Mouse (Mus musculus) lung, postnatal 36 days (tissue): ENCODE results near the gene Tjp2.

ENCODE experiments used
- DNase-seq: peaks from one replicate; pipeline ENCODE4 v3.0.0; 2022; ENCODE audit warnings: mixed read lengths

The Tjp2 gene

DNA sequence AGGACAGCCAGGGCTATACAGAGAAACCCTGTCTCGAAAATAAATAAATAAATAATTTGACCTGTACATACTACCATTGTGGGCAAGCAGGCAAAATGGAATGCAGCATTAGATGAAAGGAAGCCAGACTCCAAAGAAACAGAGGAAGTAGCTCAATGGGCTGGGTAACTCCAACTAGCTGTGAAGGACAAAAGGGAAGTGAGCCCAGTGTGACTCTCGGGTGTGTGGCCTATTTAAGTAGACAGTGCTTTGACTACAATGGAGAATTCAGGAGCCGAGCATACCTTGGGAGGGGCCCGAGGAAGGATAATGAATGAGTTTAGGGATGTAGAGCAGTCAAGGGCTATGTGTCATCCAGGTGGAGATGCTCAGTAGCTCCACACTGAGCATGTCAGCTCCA is 48.1 kb downstream of the Tjp2 start:
- DNase-seq, result no peak

DNA sequence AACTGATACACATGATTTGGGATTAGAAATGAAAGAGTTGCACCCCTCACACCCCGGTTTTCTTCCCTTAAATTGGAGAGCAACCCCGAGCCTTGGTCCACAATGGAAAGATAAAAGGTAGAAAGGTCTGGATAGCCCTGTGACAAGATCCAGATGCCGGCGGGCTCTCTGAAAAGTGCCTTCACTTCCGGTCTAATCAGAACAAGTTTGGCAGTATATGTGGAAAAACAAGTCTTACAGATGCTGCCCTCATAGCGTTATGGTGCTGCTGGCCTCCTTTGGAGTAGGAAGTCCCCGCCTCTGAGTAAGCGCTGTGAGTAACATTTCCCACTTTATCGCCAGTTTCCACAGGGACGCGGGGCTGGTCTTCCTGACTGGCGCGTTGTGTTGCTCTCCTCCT is 49.9 kb downstream of the Tjp2 start:
- peak; percentile 62 for DNase-seq

DNA sequence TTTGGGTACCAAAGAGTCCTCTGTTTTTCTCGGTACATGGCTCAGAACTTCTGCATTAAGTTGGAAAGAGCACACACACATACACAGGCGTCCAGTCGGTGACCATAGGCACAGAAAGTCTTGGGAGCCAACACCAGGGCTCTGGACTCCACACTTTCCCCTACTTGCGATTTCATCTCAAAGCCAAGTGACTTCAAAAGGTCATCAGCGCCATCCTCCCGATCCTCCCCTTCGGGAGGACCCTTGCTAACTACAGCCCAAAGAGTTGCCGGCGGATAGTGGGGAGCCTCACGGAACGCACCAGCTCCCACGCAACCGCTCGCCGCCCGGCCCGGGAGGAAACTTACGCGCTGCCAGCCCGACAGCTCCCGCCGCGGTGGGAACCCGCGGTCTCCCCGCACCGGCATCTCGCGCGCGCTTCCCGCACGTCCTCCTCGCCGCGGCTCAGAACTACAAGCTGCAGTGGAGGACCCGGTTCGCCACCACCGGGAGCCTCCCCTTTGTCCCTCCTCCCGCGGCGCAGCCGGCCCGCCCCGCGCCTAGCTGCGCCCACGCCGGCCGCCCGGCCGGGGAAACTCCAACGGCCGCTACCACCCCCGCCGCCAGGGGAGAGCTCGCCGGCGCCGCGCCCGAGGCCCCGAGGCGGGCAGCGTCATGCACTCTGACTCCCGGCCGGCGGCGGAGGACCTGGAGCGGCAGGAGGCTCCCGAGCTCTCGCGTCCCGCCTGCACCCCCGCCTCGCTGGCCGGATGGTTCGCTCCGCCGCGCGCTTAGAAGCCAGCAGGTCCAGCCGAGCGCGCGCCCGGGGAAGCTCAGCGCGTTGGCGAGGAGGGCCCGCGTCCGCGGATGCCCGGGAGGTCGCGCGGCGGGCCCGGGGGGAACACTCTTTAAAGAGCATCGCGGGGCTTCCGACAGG is 51.0 kb downstream of the Tjp2 start:
- DNase-seq, result peak; percentile 97

DNA sequence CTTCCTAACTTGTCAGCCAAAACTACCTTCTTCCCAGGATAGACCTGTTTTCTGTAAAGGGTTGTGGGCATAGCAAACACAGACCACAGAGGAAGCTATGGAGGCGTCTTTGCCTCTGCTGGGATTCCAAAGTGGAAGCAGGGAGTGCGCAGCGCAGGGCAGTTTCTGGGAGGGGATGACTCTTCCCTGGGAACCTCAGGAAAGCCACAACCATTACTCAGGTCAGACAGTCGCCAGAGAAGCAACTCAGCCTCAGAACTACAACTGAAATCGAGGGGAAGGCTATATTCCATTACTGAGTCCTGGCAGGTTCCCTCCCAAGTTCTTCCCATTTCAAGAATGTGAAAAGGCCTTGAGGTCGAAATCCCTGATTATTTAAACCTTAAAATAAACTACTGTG is 51.8 kb downstream of the Tjp2 start:
- no peak for DNase-seq

DNA sequence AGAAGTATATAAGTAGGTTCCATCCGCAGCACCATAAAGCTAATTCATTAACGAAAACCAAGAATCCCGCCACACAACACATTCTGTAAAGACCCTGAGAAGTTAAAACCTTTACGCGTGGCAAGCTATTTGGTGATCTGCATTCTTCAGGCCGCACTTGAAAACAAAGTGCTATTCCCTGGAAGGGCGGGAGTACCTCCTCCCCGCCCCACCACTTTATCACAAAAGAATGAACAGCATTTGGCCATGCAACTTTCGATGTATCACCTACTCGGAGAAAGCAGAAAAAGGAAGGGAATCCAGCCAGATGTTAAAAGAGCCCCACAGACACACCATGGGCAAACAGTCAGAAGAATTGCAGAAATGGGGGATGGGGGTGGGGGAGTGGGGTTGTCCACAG is 56.3 kb downstream of the Tjp2 start:
- peak; percentile 71 for DNase-seq

DNA sequence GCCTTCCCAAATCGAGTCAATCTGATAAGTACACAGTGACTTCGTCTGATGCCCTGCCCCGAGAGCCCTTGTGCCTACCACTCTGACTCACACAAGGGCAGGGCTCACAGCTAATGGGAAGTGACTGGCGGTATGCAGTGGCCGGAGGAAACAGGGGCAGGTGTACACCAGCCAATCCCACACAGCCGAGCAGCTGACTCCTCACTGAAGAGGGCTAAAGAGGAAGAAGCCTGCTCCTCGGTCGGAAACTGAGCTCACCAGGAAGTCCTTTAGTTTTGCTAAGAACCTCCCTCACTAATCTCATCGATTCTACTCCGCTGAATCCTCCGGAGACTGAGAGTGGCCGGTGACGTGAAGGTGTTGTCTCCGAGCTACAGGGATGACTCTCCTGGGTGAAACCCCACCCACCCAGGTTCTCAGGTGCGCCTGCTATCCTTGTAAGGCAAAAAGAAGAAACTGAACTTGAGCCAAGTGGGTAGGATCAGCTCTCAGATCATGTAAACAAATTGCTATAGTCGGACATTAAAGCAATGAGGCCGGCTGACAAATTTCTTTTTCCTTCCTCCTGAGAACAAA is 58.2 kb downstream of the Tjp2 start:
- peak; percentile 93 for DNase-seq

DNA sequence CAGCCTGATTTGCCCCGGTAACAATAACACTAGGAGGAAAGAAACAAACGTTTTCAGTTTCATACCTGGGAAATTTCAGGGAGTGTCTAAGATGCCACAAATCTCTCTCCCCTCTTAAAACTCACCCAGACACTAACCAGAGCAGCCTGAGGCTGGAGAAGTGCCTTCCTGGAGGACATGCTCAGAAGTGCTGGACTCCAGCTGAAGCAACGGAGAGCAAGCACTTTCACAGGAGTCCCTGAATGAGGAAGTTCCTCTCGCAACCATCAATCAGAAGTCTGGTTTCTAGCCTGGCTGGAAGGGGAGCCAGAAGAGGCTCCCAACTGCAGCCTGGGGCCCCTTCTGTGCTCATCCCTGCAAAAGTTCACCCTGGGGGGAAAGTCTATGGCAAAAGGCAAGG is 60.9 kb downstream of the Tjp2 start:
- no peak for DNase-seq

DNA sequence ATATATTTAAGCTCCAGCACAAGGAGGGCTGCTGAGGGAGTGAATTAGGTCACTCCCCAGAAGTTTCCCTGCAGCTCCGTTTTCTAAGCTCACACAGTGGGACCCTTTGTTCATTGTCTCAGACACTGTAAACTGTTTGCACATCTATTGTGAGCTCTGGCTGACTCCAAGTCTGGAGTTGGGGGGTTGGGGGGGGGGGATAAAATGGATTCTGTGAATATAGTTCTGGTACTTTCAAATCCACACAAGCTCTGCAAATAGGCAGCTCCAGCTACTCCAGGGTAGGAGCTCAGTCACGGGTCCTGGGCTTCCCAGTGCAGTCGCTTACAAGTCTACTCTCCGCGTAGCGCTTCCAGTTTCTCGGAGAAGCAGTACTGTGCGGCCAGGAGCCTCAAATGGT is 64.4 kb downstream of the Tjp2 start:
- no peak for DNase-seq

DNA sequence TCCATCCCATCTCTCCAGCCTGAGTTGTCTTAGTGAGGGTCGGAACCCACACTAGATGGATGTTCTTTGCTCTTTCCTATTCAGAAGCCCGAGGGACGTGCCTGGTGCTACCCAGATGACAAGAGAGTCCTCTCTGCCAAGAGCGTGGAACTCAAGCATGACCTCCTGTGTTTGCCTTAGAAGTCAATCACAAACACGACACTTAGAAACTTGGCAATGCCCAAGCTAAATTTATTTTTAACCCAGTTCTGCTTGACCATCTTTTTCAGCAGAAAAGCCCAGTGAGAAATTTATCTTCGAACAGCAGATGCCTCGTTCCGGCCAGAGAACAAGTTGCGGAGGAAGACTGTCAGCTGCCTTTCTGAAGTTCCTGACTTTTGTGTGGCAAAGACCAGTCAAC is 65.1 kb downstream of the Tjp2 start:
- DNase-seq, result peak; percentile 72

DNA sequence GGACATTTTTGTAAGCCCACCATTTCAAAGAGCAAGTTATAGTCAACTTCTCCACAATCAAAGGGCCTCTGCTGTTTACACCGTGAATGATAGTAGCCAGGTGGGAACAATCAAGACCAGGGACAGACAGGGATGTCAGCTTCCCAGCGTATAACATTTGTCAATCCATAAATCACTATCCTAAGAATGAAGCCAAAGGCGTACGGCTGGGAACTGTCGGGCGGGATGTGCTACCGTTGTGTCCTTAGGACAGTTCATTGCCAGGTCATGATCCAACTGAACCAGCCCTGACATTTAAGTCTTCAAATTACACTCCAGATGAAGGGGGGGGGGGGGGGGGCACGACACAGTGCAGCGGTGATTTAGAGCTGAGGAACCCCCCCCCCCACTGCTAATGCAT is 65.5 kb downstream of the Tjp2 start:
- no peak for DNase-seq

DNA sequence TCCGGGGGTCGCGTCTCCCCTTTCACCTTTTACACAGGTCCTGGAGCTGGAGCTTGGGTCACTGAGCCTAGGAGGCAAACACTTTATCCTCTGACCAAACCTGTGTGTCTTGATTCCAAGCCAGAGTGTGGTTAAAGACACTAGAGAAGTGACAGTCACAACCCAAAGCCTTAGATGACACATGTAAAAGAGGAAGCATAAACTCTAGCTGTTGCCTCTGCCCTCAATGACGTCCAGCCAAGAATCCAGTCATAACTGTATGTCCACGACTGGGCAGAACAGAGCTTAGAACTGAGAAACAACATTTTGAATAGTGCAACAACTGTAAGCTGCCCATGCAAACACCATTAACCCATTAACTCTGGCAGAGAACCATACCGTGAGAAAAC is 68.8 kb downstream of the Tjp2 start:
- DNase-seq, result peak; percentile 49

DNA sequence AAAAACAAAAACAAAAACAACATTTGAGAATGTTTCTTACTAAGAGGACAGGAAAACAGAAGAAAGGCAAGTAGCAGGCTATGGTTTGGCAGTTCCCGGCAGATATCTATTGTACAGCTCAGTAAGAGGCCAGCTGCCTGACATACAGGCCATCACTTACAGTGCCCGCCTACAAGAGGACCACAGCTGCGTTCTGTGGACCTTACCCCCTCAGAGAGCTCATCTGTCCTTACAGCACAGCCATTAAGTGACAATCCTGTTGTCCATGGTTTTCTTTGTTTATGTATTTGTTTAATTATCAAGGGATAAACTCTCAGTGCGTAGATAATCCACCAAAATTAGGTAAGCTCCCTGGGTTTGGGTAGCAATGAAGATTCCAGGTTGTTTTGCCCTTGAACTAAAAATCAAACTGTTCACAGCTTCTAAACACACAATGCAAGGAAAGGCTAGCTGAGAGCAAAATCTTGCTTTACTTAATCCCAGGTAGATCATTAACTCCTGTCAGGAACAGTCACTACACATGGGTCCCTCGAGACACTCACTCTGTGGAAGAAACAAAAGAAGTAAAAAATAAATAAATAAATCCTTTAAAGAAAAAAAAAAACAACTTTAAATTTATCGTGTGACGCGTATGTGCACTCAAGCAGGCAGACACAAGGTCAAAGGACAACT is 69.3 kb downstream of the Tjp2 start:
- no peak for DNase-seq

DNA sequence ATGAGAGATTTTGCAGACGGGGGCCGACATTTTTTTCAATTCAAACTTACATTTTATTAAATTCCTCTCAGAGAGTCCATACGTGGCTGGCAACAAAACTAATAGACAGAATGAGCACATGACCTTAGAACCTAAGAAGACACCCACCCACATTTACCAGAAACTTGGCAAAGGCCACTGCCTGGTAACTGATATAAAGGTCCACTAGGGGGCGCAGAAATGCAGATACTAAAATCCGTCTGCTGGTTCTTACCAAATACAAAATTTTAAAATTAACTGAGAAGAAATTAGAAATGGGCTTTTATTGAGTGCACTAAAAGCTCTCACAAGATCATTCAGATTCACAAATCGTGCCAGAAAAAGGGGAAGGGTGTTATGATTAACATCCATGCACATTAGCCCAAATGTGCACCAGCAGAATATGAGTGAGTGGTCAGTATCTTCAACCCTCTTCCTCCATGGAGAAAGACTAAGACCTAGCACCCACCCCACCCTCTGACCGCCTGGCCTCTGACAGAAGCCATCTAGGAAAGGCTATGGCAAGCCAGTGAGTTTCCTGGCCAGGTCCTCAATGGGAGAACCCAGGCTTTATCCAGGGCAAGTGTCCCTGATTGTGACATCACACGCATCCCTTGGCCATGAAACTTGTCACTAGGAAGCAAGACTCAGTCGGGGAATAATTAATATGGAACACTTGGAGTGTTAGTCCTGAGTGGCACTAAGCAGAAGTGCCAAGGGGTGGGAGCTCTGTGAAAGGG is 71.4 kb downstream of the Tjp2 start:
- peak; percentile 82 for DNase-seq

DNA sequence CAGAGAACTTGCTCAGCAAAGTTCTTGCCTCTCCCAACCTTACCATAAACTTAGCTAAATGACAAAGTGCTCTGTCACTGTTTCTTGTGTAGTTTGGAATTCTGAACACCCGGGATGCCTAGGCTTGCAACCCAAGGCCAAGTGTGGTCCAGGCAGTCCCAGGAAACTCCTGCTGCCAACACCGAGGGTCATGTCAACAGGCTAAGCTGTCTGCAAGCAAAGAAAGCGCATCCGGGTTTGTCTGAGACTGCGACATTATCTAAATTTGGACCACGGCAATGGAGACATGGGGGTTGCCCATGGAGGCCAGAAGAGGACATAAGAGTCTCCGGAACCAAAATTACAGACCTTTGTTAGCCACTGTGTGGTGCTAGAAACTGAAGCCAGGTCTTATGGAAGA is 80.8 kb downstream of the Tjp2 start:
- no peak for DNase-seq

DNA sequence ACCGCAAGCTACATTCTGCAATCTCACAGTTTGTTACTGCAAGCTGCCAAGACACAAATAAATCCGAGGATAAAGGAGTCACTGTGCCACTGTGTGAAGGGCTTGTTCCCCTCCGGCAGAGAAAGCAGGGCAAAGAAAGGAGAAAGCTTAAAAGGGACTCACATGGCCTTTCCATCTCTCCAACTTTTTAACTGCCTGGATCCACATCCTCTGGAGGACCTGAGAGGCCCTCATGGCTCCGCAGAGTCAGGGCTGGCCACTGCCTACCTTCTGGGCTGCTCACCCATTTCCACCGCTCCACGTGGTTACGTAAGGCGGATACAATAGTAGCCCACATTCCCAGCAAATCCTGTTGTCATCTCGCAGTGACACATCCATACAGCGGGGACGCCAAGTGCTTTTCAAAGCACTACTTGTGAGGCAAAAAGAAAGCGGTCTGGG is 82.2 kb downstream of the Tjp2 start:
- DNase-seq, result no peak

DNA sequence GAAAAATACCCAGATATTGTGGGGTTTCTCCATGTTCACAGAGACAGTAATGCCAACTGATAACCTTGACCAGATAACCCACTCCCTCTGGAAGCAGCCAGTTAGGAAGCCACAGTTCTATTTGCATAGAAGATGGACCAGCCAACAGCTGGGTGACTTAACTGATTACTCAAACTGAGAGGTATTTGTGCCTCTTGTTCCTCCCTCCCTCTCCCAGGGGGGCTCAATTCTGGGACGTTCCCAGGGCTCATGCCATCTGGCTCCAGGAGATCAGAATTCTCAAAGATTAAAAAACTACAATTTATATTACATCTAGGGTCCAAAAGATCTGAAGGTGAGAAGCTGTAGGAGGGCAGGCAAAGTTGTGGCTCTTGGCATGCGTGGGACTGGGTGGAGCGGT is 84.5 kb downstream of the Tjp2 start:
- DNase-seq, result no peak

DNA sequence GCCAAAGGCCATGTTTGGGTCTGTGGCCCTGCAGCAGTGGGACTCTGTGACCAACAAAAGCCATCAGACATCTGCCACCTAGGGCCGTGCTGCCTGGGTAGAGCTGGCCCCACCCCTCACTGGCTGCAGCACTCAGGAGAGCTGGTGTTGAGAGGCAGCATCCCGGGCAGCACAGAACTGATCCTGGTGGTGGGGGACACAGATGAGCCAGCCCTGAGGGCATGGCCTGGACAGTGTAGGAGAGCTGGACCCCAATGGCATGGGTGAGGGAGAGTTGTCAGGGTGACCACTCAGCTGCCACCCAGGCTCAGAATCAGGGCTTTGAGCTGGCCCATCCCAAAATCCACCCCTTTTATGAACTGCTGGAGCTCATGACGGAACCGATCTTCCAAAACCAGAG is 87.4 kb downstream of the Tjp2 start:
- no peak for DNase-seq

DNA sequence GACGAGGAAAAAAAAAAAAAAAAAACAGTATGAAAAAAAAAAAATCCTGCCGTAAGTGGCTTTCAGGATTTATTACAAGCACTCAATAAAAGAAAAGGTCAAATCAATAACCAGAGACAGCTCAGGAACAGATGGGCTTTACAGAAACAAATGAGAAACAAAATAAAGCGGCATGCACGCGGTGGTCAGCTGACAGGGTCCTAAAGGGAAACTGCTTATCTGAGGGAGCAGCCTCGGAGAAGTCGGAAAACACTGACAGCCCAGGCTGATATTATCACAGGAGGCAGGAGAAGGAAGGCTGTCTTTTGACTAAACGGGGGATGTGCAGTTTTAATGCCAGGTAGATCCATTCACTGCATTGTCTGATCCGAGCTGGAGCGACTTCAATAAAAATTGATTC is 89.8 kb downstream of the Tjp2 start:
- peak; percentile 50 for DNase-seq

DNA sequence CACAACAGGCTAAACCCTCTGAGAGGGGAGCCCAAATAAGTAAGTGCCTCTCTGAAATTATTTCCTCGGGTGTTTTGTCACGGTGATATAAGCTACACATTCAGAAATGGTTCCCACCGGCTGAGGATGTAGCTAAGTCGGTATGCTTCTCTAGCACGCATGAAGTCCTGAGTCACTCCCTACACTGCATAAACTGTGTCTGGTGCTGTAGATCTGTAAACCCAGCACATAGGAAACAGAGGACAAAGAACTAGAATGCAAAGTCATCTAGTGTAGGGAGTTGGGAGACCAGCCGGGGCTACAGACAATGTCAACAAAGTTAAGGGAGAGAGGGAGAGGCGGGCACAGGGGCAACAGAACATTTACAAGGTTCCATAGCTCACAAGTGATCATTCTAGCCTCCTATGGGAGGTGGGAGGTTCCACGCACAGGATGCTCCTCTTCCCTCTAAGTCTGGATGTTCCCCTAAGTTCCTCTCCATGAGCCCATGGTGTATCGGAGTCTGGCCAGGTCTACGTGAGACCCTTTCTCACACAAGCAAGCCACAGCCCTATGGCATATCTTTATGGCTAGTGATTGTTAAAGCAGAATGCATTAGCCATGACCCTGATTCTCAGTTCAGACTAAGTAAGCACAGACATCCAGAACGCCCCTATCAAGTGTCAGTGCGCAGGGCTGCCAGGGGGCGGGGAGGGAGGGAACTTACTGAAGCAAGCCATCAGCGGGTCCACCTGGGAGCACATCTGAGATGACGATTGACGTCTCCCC is 90.5 kb downstream of the Tjp2 start:
- no peak for DNase-seq

DNA sequence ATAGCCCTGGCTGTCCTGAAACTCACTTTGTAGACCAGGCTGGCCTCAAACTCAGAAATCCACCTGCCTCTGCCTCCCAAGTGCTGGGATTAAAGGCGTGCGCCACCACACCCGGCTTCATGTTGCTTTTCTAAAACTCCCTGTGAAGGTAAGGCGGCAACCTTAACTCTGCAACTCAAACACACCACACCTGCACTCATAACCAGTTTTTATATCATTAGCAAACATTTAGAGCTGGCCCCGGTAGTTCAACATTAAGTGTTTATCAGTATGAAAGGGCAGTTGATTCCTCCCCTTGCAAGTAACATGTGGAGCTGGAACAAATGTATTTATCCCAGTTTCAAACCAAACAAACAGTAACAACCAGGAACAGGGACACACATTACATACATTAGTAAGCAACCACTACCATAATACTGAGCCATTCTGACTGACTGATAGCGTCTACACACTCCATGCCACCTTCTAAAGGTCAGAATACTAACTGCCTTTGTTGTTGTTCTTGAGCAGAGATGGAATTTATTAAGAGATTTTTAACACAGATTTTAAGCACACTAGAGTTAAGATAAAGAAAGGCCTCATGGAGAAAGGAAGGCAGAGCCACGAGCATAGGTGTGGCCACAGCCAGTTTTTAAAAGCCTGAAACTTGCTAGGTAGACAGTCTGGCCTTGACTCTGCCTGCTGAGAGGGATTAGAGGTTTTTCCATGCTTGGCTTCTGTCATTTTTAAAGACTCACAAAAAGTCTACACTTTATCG is 101.1 kb downstream of the Tjp2 start:
- DNase-seq, result no peak

DNA sequence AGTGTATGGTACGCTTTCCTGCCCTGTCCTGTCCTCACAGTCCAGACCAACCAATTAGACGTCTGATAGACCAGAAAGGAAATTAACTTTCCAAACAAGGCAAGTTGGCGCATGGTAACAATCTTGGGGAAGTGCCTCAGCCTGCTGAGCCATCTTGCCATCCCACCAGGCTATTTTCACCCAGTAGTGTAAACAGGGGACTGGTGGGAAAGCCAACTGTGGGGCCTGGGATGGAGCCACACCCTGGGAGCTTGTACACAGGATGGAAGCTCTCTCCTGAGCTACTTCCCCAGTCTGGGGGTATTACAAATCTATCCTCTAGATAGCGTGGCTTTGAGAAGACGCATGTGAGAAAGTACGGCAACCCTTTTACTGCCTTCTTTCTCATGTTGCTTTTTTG is 101.7 kb downstream of the Tjp2 start:
- DNase-seq, result peak; percentile 79

DNA sequence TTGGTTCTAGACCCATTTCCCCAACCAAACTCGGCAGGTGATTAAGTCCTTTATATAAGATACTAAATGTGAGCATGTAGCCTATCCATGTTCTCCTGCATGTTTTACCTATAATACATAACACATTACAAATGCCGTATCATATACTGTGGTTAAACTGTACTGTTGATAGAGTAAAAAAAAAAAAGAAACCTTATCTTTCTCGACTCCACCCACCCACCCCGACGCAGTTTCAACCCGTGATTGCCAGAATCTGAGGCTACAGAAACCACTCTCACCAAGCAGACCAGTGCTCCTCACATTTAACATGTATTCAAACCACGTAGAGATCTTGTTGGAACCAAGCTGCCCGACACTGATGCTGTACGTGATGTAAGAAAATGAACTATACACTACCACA is 102.2 kb downstream of the Tjp2 start:
- DNase-seq, result no peak
